Mouse (Mus musculus) MEL (cell line): ENCODE results near the gene Hk2. TPM values are rescaled to one million over a fixed set of nuclear protein-coding genes. Genes with fewer than 3 reads are reported as not detected.

ENCODE experiments used
- DNase-seq: peaks from one replicate; pipeline ENCODE4 v3.0.0; 2011; ENCODE audit warnings: low read depth, low spot score
- H3K27ac ChIP-seq: 2 replicates; pipeline ENCODE4 v1.5.1; 2012; ENCODE audit warnings: low read depth, mild to moderate bottlenecking, control low read depth, low read length, moderate library complexity; ENCODE audit not compliant: control insufficient read depth
- H3K27me3 ChIP-seq, 2 experiments: fragments of 150-350 bp in 1 of 2; sonication (generic) in 1 of 2; 2 replicates each; pipeline ENCODE4 v1.6.1; 2012; ENCODE audit warnings: low read length in 2 of 2, mild to moderate bottlenecking in 2 of 2, improper control_type of control experiment in 1 of 2, moderate library complexity in 1 of 2; ENCODE audit not compliant: insufficient read depth in 2 of 2, control insufficient read depth in 1 of 2
- H3K36me3 ChIP-seq, 2 experiments: 2 replicates each; pipeline ENCODE4 v1.6.1; 2012 to 2014; ENCODE audit warnings: low read length in 2 of 2, improper control_type of control experiment in 1 of 2, inconsistent platforms in 1 of 2, mild to moderate bottlenecking in 1 of 2; ENCODE audit not compliant: insufficient read depth in 2 of 2, control insufficient read depth in 1 of 2
- H3K4me1 ChIP-seq, 2 experiments: fragments of 150-350 bp in 1 of 2; sonication (generic) in 1 of 2; 2 replicates each; pipeline ENCODE4 v1.6.1; 2012; ENCODE audit warnings: low read length in 2 of 2, improper control_type of control experiment in 1 of 2, mild to moderate bottlenecking in 1 of 2; ENCODE audit not compliant: insufficient read depth in 2 of 2, control insufficient read depth in 1 of 2
- H3K4me3 ChIP-seq, 2 experiments: fragments of 150-350 bp in 1 of 2; sonication (generic) in 1 of 2; 2 replicates each; pipeline ENCODE4 v1.5.1; 2012; ENCODE audit warnings: low read depth in 2 of 2, low read length in 2 of 2, mild to moderate bottlenecking in 2 of 2, moderate library complexity in 2 of 2, control low read depth in 1 of 2, improper control_type of control experiment in 1 of 2; ENCODE audit not compliant: control insufficient read depth in 1 of 2, insufficient read depth in 1 of 2
- H3K79me2 ChIP-seq: 2 replicates; pipeline ENCODE4 v1.6.1; 2012; ENCODE audit warnings: mild to moderate bottlenecking, low read length, moderate library complexity; ENCODE audit not compliant: control insufficient read depth, poor library complexity, insufficient read depth
- H3K9ac ChIP-seq: 2 replicates; pipeline ENCODE4 v1.6.1; 2012; ENCODE audit warnings: low read depth, mild to moderate bottlenecking, control low read depth, low read length, moderate library complexity; ENCODE audit not compliant: control insufficient read depth, poor library complexity, severe bottlenecking
- H3K9me3 ChIP-seq: fragments of 150-350 bp; sonication (generic); replicated peaks from 2 replicates; pipeline ENCODE4 v1.6.1; 2012; ENCODE audit warnings: mild to moderate bottlenecking, low read length, improper control_type of control experiment, moderate library complexity; ENCODE audit not compliant: insufficient read depth
- CHD1 ChIP-seq: IDR thresholded peaks from 2 replicates; pipeline ENCODE4 v1.6.1; 2012; ENCODE audit warnings: low read depth, mild to moderate bottlenecking, inconsistent platforms, low read length, improper control_type of control experiment
- EP300 ChIP-seq, 2 experiments: IDR thresholded peaks; 2 replicates each; pipeline ENCODE4 v1.6.1; 2011; ENCODE audit warnings: improper control_type of control experiment in 2 of 2, low read length in 2 of 2, low read depth in 1 of 2, mild to moderate bottlenecking in 1 of 2
- HCFC1 ChIP-seq: IDR thresholded peaks from 2 replicates; pipeline ENCODE4 v1.6.1; 2012; ENCODE audit warnings: low read depth, mild to moderate bottlenecking, inconsistent platforms, low read length, improper control_type of control experiment, moderate library complexity
- JUND ChIP-seq: IDR thresholded peaks from 2 replicates; pipeline ENCODE4 v1.6.1; 2011; ENCODE audit warnings: low read depth, mild to moderate bottlenecking, improper control_type of control experiment, low read length
- MAX ChIP-seq: IDR thresholded peaks from 2 replicates; pipeline ENCODE4 v1.6.1; 2011; ENCODE audit warnings: low read length, improper control_type of control experiment
- MAZ ChIP-seq: IDR thresholded peaks from 2 replicates; pipeline ENCODE4 v1.6.1; 2012; ENCODE audit warnings: low read depth, mild to moderate bottlenecking, inconsistent platforms, low read length, improper control_type of control experiment
- MEF2A ChIP-seq: IDR thresholded peaks from 2 replicates; pipeline ENCODE4 v1.6.1; 2014; ENCODE audit warnings: low read depth, mild to moderate bottlenecking, inconsistent platforms, low read length, improper control_type of control experiment; ENCODE audit not compliant: poor library complexity, insufficient replicate concordance, severe bottlenecking; ENCODE audit errors: extremely low read depth
- MXI1 ChIP-seq: IDR thresholded peaks from 2 replicates; pipeline ENCODE4 v1.6.1; 2011; ENCODE audit warnings: mild to moderate bottlenecking, low read depth, low read length, improper control_type of control experiment
- MYB ChIP-seq: IDR thresholded peaks from 2 replicates; pipeline ENCODE4 v1.6.1; 2011; ENCODE audit warnings: mild to moderate bottlenecking, low read depth, low read length, improper control_type of control experiment
- MYC ChIP-seq: IDR thresholded peaks from 2 replicates; pipeline ENCODE4 v1.6.1; 2011; ENCODE audit warnings: low read depth, mild to moderate bottlenecking, low read length, improper control_type of control experiment, moderate library complexity
- NELFE ChIP-seq: IDR thresholded peaks from 2 replicates; pipeline ENCODE4 v1.6.1; 2011; ENCODE audit warnings: low read depth, low read length, improper control_type of control experiment
- POLR2A ChIP-seq, 2 experiments: IDR thresholded peaks; 2 replicates each; pipeline ENCODE4 v1.6.1; 2011 to 2012; ENCODE audit warnings: low read length in 2 of 2, mild to moderate bottlenecking in 2 of 2, control low read depth in 1 of 2, improper control_type of control experiment in 1 of 2, low read depth in 1 of 2, moderate library complexity in 1 of 2; ENCODE audit not compliant: control insufficient read depth in 1 of 2, insufficient read depth in 1 of 2, poor library complexity in 1 of 2
- POLR2AphosphoS2 ChIP-seq: IDR thresholded peaks from 2 replicates; pipeline ENCODE4 v1.6.1; 2011; ENCODE audit warnings: low read length, improper control_type of control experiment
- RAD21 ChIP-seq: IDR thresholded peaks from 2 replicates; pipeline ENCODE4 v1.6.1; 2011; ENCODE audit warnings: mild to moderate bottlenecking, low read depth, low read length, improper control_type of control experiment
- RCOR1 ChIP-seq: IDR thresholded peaks from 2 replicates; pipeline ENCODE4 v1.6.1; 2012; ENCODE audit warnings: low read depth, mild to moderate bottlenecking, inconsistent platforms, low read length, improper control_type of control experiment
- SIN3A ChIP-seq: IDR thresholded peaks from 2 replicates; pipeline ENCODE4 v1.6.1; 2012; ENCODE audit warnings: low read length, improper control_type of control experiment, inconsistent platforms
- TCF12 ChIP-seq: IDR thresholded peaks from 2 replicates; pipeline ENCODE4 v1.6.1; 2014; ENCODE audit warnings: low read depth, mild to moderate bottlenecking, inconsistent platforms, low read length, improper control_type of control experiment, moderate library complexity
- ZMIZ1 ChIP-seq: IDR thresholded peaks from 2 replicates; pipeline ENCODE4 v1.6.1; 2012; ENCODE audit warnings: low read depth, mild to moderate bottlenecking, inconsistent platforms, low read length, improper control_type of control experiment, moderate library complexity
- polyA plus RNA-seq, 2 experiments: library from polyadenylated mRNA; stranded (reverse) in 1 of 2; unstranded in 1 of 2; fragments of >175 nt in 1 of 2; fragments of >200 nt in 1 of 2; gene quantifications; 2 replicates each; pipeline versions ENCODE4 v1.2.1 to v1.2.4; 2012; ENCODE audit warnings: low replicate concordance in 2 of 2, low read depth in 1 of 2; ENCODE audit not compliant: insufficient read length in 2 of 2, insufficient read depth in 1 of 2, missing spikeins in 1 of 2
- total RNA-seq: library from RNA; depleted of rRNA; stranded (reverse); fragments of 300-350 nt; gene quantifications from 2 replicates; pipeline ENCODE4 v1.2.3, GENCODE M21; 2012

The Hk2 gene
- total and polyA plus RNA-seq, 3 experiments: 44.2 to 51.6 TPM; not detected in 1

DNA sequence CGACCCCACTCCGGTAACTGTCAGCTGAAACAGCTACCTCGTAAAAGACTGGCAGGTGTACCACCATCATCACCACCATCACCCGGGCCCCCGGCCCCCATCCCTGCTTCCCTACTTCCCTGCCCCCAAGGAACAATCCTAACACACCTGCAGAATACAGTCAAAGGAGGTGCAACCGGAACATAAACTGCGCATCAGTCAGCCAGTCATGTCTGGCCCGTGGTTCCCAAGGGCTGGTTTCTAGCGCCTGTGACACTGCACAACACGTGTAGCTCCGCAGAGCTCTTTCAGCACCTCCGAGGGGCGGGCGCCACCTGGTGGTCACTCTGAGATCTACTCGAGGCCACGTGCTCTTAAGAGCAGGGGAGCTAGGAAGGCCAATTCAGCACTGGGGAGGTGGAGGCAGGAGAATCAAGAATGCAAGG is 71.6 kb downstream of the Hk2 start (continued):
- TF ChIP-seq MXI1 (peak; percentile 98), MYC (peak; percentile 100)

DNA sequence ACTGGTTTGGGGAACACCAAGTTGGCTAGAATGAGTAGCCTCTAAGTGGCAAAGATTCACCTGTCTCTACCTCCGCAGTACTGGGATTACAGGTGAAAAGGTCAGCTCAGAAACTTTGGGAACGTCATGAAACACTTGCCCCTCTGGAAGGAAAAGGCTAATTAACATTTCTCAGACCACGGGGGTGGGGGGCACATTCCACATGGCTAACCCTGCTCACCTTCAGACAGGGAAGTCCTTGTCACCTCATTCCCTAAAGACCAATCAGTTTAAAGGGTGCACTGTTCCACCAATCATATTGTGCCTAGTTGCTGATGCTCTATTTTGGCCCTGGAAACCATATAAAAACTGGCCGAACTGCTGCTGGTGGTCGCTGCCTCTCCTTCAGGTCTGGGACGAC is 73.0 kb downstream of the Hk2 start:
- Histone ChIP-seq H3K4me3 (no peak overlapping the region), H3K79me2 (no peaks in the 10 kb centered on the region), H3K27ac (no peak overlapping the region), H3K9me3 (no peaks in the 10 kb centered on the region), H3K36me3 (no peaks in the 10 kb centered on the region), H3K27me3 (no peaks in the 10 kb centered on the region), H3K9ac (no peak overlapping the region), H3K4me1 (peaks cover 0 to 8% of the 10 kb centered on the region in 2 experiments; a peak in 1 of 4 replicates)
- no peak for DNase-seq
- TF ChIP-seq EP300 (IDR thresholded peaks at IDR 0.05; ENCODE audit: low read depth in 1 of 2, low read length in 2 of 2): no peak
- no peak for TF ChIP-seq RAD21
- TF ChIP-seq ZMIZ1: no peak
- TF ChIP-seq RCOR1: no peak

DNA sequence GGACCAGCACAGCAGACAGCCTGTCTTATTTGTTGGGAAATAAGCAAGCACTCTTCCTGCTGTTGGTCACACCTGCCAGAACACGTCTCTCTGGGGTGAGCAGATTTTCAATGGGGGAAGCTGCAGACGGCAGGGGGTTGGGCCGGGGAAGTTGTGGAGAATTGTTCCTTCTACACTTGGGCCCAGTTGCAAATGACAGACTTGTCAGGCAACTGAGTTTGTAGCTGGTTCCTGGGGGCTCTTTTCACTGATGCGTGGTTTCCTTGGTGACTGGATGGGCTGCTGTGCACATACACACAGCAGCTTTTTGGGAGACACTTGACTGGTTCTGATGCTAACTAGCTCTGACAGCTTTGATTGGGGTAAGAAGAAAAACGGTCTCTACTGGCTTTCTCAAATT is 74.4 kb downstream of the Hk2 start:
- Histone ChIP-seq H3K9ac (no peak overlapping the region), H3K4me3 (no peak overlapping the region), H3K4me1 (peaks cover 0 to 8% of the 10 kb centered on the region in 2 experiments; a peak in 1 of 4 replicates), H3K9me3 (no peaks in the 10 kb centered on the region), H3K36me3 (no peaks in the 10 kb centered on the region), H3K27ac (no peak overlapping the region), H3K27me3 (no peaks in the 10 kb centered on the region), H3K79me2 (no peaks in the 10 kb centered on the region)
- DNase-seq: no peak
- TF ChIP-seq EP300 (IDR thresholded peaks at IDR 0.05; ENCODE audit: low read depth in 1 of 2, low read length in 2 of 2) (no peak), JUND (no peak), NELFE (no peak), HCFC1 (no peak), MAX (no peak), CHD1 (no peak), POLR2AphosphoS2 (no peak), MYB (no peak), SIN3A (no peak), POLR2A (IDR thresholded peaks at IDR 0.05; ENCODE audit: control insufficient read depth in 1 of 2, insufficient read depth in 1 of 2, low read depth in 1 of 2, low read length in 2 of 2, poor library complexity in 1 of 2) (no peak), MEF2A (no peak), ZMIZ1 (no peak), TCF12 (no peak), MAZ (no peak)
